Mouse (Mus musculus): ENCODE measurements around the gene Als2.

Gene Als2

DNA sequence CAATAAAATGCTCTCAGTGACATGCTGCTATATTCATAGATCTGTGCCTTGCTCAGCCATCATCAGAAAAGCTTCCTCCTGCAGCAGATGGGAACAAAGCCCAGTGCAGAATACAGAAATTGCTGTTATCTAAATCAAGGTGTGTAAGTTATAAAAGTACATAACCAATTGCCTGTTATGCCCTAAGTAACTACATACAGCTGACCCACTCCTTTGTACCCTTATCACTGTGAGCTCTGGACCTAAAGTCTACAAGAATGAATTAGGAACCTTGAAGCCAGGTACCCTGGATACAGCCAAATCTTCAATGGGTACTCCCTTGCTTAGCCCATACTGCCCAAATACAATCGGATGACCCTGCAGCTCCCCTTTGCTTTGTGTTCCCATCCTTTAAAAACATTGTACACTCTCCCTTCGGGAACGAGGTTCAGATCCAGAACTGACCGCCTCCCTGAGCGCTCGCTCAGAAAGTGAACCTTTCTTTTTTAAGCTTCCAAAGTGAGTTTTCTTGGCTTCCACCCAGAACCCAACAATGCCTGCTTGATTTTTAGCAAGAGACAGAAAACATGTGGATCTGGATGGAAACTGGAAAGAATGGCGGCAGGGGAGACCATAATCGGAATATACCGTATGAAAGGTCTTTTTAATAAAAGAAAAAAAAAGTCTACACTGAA lies 70.7 kb downstream of the Als2 start:
- CTCF ChIA-PET, result no interaction called here

DNA sequence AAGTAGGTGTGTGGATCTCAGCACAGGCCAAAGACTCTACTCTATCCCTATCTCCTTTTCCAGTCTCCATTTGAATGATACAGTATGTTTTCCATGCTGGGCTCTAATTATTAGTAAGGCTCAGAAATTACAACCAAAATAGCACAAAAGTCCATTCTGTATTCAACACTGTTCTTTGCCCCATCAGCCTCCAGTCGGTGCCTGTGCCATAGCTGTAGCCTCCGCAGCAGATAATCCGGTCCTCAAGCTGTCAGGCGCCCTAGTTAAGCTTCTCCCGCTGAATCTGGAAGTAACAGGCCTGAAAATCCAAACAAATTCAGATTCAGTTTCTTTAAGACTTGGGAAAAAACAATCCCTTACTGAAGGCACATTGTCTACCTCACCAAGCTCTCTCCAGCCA lies 73.1 kb downstream of the Als2 start:
- CTCF ChIA-PET, result no interaction called here

DNA sequence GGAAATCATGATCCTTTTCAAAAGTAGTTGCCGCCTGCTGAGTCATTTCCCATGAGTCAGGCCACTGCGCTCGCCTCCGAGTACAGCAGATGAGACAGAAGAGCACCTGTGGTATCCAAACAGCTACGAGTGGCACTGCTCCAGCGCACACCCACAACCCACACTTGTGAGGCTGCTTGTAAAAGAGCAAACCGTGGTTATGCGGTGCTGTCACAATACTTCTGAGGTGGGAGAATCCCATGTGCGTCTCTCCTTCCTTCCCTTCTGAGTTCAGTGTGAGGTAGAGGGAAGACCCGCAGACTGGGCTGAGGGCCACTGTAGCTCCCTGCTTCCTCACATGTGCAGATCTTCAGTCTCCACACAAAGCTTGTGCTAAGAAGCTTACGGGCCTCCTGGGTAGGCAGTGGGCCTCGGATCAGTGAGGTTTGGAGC lies 74.0 kb downstream of the Als2 start, which contains the start of gene Mpp4:
Gene Mpp4, minus strand, starts transcription at position 360 of the 432 bp plus-strand sequence.
- CTCF ChIA-PET, result no interaction called here

DNA sequence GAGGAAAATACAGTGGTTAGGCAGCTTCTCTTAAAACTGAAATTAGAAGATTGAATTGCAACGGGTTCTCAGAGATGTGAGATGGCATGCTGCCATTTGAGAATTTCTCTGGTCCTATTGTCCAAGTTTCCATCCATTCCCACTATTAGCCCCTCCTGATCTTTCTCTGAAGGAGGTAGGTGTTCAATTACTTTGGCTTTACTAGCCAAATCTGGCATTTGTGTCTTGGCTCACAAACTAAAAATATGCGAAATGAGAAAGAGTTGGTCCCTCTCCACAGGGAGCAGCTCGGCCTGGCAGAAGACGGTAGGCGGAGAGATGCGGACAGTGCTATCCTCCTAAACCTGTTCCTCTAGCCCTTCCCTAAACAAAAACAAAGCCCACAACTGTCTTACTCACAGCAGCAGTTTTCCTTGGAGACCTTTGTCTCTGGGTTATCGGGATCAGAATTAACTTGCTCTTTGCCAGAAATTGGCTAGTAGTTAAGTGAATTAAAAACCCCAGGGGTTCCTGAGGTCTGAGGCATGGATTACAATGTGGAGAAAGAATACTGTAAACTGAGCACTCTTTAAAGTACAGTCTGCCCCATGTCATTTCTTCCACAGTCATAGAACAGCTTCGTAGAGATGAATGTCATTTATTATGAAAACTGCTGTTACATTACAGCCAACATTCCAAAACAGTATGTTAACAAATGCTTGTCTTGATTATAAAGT lies 74.6 kb downstream of the Als2 start:
- CTCF ChIA-PET, result no interaction called here

DNA sequence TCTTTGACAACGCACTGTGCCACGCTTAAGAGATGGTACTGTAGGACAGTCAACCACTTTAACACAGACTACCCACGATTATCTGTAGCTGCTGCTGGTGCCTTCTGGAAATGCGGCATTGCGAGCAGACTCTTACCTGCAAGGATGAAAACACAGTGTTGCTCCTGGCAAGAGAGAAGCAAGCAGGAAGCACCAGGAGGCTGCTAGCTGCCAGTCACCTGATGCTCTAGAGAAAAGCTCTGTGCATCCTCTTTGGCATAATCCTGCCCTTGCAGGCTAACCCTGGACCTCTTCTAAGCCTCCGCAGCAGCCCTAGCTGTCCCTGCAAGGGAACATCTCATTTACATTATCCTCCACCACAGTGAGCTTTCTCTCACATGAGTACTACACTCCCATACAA lies 75.6 kb downstream of the Als2 start:
- CTCF ChIA-PET, result no interaction called here

DNA sequence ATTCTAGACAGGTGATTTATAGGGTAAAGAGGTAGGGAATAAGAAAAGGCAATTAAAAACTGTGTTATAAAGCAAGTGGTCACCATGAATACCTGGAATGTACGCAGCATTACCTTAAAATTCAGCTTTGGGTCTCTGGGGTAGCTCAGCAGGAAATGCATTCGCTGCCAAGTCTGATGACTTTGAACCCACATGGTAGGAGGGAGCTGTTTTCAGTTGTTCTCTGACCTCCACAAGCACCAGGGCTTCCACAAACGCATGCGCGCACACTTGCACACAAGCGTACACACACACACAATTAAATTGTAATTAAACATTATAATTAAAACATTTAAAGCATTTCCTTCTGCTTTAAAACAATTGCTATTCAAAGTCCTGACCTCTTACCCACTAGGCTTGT lies 76.2 kb downstream of the Als2 start:
- CTCF ChIA-PET, result no interaction called here

DNA sequence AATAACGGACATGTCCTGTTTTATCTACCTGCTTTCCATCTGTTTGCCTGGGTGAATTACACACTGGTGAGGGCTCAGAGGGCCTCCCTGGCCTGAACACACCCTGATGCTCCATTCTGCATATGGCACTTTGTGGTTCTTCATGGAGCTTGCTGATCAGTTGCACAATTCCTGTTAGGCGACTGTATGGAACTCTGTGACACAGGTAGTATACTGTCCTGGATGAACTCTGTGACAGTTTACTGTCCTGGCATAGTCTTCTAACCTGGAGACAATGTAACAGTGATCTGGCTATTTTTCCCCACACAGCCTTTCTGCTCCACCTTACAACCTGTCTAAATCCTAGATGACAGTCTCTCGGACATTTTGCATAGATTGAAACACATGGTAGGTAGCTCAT lies 77.9 kb downstream of the Als2 start:
- CTCF ChIA-PET, result no interaction called here

DNA sequence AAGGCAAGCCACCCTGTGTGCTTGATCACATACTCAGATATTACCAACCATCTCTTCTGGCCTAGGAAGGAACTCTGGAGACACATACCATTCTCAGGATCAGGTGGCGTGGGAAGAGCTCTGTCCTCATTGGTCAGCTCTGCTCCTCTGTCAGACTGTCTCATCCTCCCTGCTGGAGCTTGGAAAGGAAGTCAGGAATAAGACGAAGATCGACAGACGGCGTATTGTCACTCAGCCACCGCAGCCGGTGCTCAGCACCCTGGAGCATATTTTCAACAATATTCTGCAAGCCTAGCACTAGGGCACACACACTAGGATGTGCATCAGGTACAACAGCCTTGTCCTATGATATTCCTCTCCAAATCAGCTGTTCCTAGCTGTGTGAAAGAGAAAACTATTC lies 78.5 kb downstream of the Als2 start:
- CTCF ChIA-PET, result no interaction called here

DNA sequence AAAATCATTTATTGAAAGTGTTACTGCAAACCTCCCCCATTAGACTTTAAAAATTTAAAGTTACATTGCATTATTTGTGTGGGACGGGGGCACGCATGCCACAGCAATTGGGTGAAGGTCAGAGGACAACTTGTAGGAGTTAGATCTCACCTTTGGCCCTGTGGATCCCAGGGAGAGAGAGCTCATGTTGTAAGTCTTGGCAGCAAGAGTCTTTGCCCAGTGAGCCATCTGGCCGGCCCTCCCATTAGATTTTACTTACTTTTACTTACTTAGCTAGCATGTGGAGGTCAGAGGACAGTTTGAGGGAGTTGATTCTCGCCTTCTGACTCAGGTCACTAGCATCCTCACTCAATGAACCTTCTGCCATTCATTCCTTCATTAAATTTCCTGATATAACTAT lies 79.2 kb downstream of the Als2 start:
- CTCF ChIA-PET, result no interaction called here

DNA sequence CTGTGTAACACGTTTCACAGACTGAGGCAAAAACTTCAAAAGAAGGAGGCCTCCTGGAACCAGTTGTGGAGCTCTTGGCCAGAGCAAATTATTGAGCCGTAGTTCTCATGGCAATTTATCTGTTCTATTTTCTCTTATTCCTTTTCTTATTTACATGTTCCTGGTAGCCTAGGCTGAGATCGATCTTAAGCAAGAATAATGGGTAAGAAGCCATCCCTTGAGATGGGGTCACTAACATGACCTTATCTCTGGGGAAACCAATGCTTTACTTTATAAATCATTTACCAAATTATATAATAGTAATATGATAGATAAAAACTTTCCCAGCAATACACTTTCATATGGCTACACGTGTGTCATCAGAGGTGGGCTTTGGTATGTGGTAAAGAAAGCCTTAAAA lies 84.7 kb downstream of the Als2 start:
- CTCF ChIA-PET, result no interaction called here

DNA sequence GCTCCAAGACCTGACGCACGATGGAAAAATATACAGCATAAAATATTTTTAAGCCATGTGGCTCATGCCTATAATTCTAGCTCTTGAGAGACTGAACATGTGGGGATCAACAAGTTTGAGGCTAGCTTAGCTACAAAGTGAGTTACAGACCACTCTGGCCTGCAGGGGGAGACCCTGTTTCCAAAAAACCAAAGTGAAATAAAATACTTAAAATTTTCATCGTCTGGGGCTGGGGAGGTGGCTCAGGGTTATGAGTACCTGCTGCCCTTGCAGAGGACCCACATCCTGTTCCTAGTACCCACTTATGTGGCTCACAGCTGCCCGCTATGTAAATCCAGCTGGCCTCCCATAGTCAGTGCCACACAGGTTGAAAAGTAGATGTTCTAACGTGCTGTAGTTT lies 86.5 kb downstream of the Als2 start:
- CTCF ChIA-PET, result no interaction called here

DNA sequence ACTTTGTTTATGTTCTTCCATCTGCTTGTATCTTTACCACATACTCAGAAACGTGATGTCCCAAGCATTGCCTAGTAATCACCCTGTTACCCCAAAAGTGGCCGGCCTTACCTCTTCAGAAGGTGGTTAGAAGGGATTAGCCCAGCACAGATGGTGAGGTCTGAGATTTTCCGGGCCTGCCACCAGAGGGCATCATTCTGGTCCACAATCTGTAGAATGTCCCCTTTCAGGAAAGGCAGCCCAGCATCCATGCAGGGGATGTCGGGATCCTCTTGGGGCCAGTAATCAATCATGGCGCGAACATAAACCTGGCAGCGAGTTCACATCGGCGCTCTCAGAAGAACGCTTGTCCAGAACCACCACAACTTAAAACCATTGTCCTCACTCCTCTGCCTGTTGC lies 92.5 kb downstream of the Als2 start:
- CTCF ChIA-PET, result no interaction called here

DNA sequence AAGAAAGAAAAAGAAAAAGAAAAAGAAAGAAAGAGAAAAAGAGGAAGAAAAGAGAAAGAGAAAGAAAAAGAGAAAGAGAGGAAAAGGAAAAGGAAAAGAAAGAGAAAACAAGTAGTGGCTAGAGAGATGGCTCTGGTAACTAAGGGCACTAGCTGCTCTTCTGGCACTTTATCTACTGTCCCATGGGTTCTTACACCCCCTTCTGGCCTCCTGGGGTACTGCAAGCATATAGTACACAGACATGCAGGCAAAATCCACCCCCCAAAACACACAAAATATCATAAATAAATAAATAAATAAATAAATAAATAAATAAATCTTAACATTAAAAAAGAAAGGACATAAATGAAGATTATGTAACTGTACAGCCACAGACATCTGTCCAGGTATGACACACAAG lies 94.2 kb downstream of the Als2 start:
- CTCF ChIA-PET, result interaction anchor here (0.6 to 0.7 kb wide), 2 partner anchors 14 to 363 kb away, joined by 3 read pairs; no protein-coding TSS in a partner anchor

DNA sequence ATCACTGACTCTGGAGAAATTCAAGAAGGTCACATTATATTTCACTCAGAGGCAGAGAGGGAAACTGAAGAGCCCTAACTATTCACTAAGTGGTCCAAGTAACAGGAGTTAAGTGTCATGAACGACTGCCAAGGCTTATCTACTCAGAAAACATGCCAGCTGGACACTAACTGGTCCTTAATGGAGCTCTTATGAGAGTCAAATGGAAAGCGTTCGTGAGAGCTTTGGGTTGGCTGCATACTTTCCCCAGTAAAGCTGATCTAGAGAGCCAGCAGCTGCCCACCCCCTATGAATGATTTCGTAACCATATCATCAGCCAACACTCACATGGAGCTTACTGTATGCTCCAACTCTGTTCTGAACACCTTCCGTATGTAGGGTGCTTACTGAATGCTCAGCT lies 102.6 kb downstream of the Als2 start:
- CTCF ChIA-PET, result no interaction called here

DNA sequence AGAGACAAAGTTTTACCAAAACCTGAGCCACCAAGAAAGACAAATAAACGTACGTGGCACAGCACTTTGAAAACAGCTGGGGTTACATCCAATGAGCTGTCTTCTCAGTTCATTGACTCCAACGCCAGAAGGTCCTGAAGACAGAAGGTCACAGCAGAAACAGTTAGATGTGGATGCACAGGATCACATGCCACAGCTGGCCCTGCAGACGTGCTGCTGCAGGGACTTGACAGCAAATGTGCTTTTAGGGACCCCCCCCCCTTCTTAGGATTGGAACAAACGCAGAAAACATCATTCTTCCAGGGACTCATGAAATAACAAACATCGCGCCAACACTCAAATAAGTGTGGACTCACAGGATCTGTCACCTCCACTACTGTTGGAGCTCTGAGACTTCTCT lies 108.2 kb downstream of the Als2 start:
- CTCF ChIA-PET, result interaction anchor here (0.7 kb wide), 1 partner anchor 14 kb away, joined by 3 read pairs; no protein-coding TSS in a partner anchor

DNA sequence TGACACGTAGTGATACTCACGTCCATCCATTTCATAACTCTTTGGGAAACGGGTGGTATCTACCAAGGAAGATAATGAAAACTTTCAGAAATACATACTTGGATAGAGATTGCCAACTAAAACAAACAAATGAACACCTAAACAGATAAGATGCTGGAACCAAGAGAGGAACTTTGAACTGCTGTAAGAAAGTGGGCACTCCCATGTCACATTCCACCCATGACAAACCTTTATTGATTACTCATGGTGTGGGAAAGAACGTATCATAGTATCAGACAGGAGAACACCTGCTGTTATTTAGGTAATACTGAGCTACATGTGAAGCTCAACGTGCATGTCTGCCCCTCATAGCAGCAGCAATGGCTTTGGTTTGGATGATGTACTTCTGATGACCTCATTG lies 111.5 kb downstream of the Als2 start:
- CTCF ChIA-PET, result no interaction called here

DNA sequence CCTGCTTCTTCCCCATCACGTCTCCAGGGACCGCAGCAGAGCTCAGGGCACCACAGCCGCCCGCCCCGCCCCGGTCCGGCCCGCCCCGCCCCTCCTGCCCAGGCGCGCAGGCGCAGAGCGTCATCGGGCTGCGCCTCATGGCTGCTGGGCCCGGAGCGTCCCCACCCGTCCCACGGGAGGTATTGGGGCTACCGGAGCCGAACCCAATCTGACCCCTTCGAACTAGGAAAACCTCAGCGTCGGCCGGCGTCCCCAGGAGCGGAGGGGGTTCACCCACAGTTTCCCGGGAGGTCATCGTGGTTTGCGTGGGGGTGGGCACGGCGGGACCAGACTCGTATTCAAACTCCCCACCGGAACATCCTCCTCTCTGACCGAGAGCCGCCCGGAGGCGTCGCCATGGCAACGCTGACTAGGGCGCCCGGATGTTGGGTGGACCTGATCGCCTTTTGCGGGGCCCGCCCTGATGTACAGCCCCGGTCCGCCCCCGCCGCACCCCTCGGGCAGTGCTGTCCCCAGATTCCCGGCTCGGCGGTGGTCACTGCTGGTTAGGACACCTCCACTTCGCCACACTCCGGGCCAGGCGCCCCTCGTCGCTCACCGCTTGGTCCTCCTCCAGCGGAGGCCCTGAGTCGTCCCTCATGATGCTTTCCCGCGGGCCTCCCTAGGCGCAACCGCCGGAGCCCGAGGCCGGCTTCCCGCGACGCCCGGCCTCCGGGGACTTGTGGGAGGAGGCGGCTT lies 117.1 kb downstream of the Als2 start, which contains the start of gene Tmem237:
Gene Tmem237, minus strand, starts transcription at position 689 of the 738 bp plus-strand sequence.
- CTCF ChIA-PET, result no interaction called here
